Mouse (Mus musculus) CH12.LX (cell line): ENCODE results near the gene Eif2b4. TPM values are rescaled to one million over a fixed set of nuclear protein-coding genes. Genes with fewer than 3 reads are reported as not detected.

ENCODE experiments used
- DNase-seq: peaks from one replicate; pipeline ENCODE4 v3.0.0-alpha.2; 2013; ENCODE audit errors: extremely low read depth
- H3K27ac ChIP-seq: 2 replicates; pipeline ENCODE4 v1.5.1; 2012; ENCODE audit warnings: low read depth, mild to moderate bottlenecking, control low read depth, moderate library complexity; ENCODE audit not compliant: insufficient read depth
- H3K27me3 ChIP-seq: replicated peaks from 2 replicates; pipeline ENCODE3; 2012; ENCODE audit warnings: inconsistent platforms
- H3K36me3 ChIP-seq, 2 experiments: replicated peaks in 1 of 2; 2 replicates each; pipeline versions ENCODE3 to v1.6.1; 2012; ENCODE audit warnings: inconsistent platforms in 1 of 2, low read length in 1 of 2, mild to moderate bottlenecking in 1 of 2, mixed read lengths in 1 of 2, moderate library complexity in 1 of 2; ENCODE audit not compliant: control insufficient read depth in 1 of 2, insufficient read depth in 1 of 2
- H3K4me1 ChIP-seq, 2 experiments: 2 replicates each; pipeline ENCODE4 v1.6.1; 2012; ENCODE audit warnings: inconsistent platforms in 1 of 2, moderate library complexity in 1 of 2; ENCODE audit not compliant: insufficient read depth in 2 of 2, control insufficient read depth in 1 of 2
- H3K4me2 ChIP-seq: 2 replicates; pipeline ENCODE4 v1.6.1; 2012; ENCODE audit warnings: low read depth, mild to moderate bottlenecking, control low read depth; ENCODE audit not compliant: poor library complexity, insufficient read depth, severe bottlenecking
- H3K4me3 ChIP-seq, 3 experiments: fragments of 150-350 bp in 1 of 3; sonication (generic) in 1 of 3; replicated peaks in 1 of 3; 2 replicates each; pipeline versions ENCODE3 to v1.5.1; 2011 to 2012; ENCODE audit warnings: low read depth in 2 of 3, low read length in 2 of 3, mild to moderate bottlenecking in 2 of 3, moderate library complexity in 2 of 3, control low read depth in 1 of 3, improper control_type of control experiment in 1 of 3, inconsistent platforms in 1 of 3, mixed read lengths in 1 of 3; ENCODE audit not compliant: poor library complexity in 1 of 3
- H3K79me2 ChIP-seq: replicated peaks from 2 replicates; pipeline ENCODE4 v1.6.1; 2012; ENCODE audit warnings: mild to moderate bottlenecking, moderate library complexity; ENCODE audit not compliant: control insufficient read depth, poor library complexity, insufficient read depth, severe bottlenecking; ENCODE audit errors: extremely low read depth
- H3K9ac ChIP-seq: 2 replicates; pipeline ENCODE4 v1.6.1; 2012; ENCODE audit warnings: low read depth, mild to moderate bottlenecking, control low read depth, moderate library complexity; ENCODE audit not compliant: insufficient read depth
- H3K9me3 ChIP-seq: replicated peaks from 2 replicates; pipeline ENCODE3; 2012; ENCODE audit warnings: low read length, inconsistent platforms, mixed read lengths
- BHLHE40 ChIP-seq: IDR thresholded peaks from 2 replicates; pipeline ENCODE4 v1.6.1; 2011; ENCODE audit warnings: mild to moderate bottlenecking, low read depth, low read length, improper control_type of control experiment
- CHD1 ChIP-seq: IDR thresholded peaks from 2 replicates; pipeline ENCODE4 v1.6.1; 2012; ENCODE audit warnings: low read depth, low read length, improper control_type of control experiment, inconsistent platforms
- ELF1 ChIP-seq: IDR thresholded peaks from 2 replicates; pipeline ENCODE4 v1.6.1; 2014; ENCODE audit warnings: low read depth, mild to moderate bottlenecking, inconsistent platforms, low read length, improper control_type of control experiment
- EP300 ChIP-seq: IDR thresholded peaks from 2 replicates; pipeline ENCODE4 v1.6.1; 2011; ENCODE audit warnings: low read length, improper control_type of control experiment
- JUN ChIP-seq: IDR thresholded peaks from 2 replicates; pipeline ENCODE4 v1.6.1; 2011; ENCODE audit warnings: low read depth, mild to moderate bottlenecking, low read length, improper control_type of control experiment, moderate library complexity; ENCODE audit not compliant: insufficient read depth
- JUND ChIP-seq: conservative IDR thresholded peaks from 2 replicates; pipeline ENCODE4 v1.6.1; 2011; ENCODE audit warnings: low read depth, low read length, improper control_type of control experiment
- KAT2A ChIP-seq: IDR thresholded peaks from 2 replicates; pipeline ENCODE4 v1.6.1; 2012; ENCODE audit warnings: low read length, improper control_type of control experiment, inconsistent platforms; ENCODE audit not compliant: insufficient replicate concordance
- MAZ ChIP-seq: IDR thresholded peaks from 2 replicates; pipeline ENCODE4 v1.6.1; 2012; ENCODE audit warnings: low read depth, mild to moderate bottlenecking, inconsistent platforms, low read length, improper control_type of control experiment, moderate library complexity
- NELFE ChIP-seq: IDR thresholded peaks from 2 replicates; pipeline ENCODE4 v1.6.1; 2011; ENCODE audit warnings: low read depth, low read length, improper control_type of control experiment
- PAX5 ChIP-seq: IDR thresholded peaks from 2 replicates; pipeline ENCODE4 v1.6.1; 2012; ENCODE audit warnings: low read length, inconsistent platforms, mixed read lengths
- POLR2A ChIP-seq: IDR thresholded peaks from 2 replicates; pipeline ENCODE4 v1.6.1; 2011; ENCODE audit warnings: low read depth, mild to moderate bottlenecking, improper control_type of control experiment, low read length
- POLR2AphosphoS2 ChIP-seq: IDR thresholded peaks from 2 replicates; pipeline ENCODE4 v1.6.1; 2011; ENCODE audit warnings: low read depth, low read length, improper control_type of control experiment
- RAD21 ChIP-seq: IDR thresholded peaks from 2 replicates; pipeline ENCODE4 v1.6.1; 2011; ENCODE audit warnings: low read depth, mild to moderate bottlenecking, low read length, improper control_type of control experiment, moderate library complexity
- RCOR1 ChIP-seq: conservative IDR thresholded peaks from 2 replicates; pipeline ENCODE4 v1.6.1; 2012; ENCODE audit warnings: low read depth, mild to moderate bottlenecking, inconsistent platforms, low read length, improper control_type of control experiment
- SIN3A ChIP-seq: IDR thresholded peaks from 2 replicates; pipeline ENCODE4 v1.6.1; 2012; ENCODE audit warnings: low read length, improper control_type of control experiment, inconsistent platforms
- SMC3 ChIP-seq: IDR thresholded peaks from 2 replicates; pipeline ENCODE4 v1.6.1; 2011; ENCODE audit warnings: low read depth, low read length, improper control_type of control experiment
- TBP ChIP-seq: conservative IDR thresholded peaks from 2 replicates; pipeline ENCODE4 v1.6.1; 2011; ENCODE audit warnings: low read depth, low read length, improper control_type of control experiment
- UBTF ChIP-seq: IDR thresholded peaks from 2 replicates; pipeline ENCODE4 v1.6.1; 2012; ENCODE audit warnings: low read depth, mild to moderate bottlenecking, inconsistent platforms, low read length, improper control_type of control experiment, moderate library complexity
- USF1 ChIP-seq: IDR thresholded peaks from 2 replicates; pipeline ENCODE4 v1.6.1; 2014; ENCODE audit warnings: low read depth, mild to moderate bottlenecking, inconsistent platforms, low read length, improper control_type of control experiment
- USF2 ChIP-seq: conservative IDR thresholded peaks from 2 replicates; pipeline ENCODE4 v1.6.1; 2011; ENCODE audit warnings: low read depth, low read length, improper control_type of control experiment
- ZC3H11A ChIP-seq: IDR thresholded peaks from 2 replicates; pipeline ENCODE4 v1.6.1; 2012; ENCODE audit warnings: low read depth, mild to moderate bottlenecking, inconsistent platforms, low read length, improper control_type of control experiment
- dilution Hi-C: fragments of 300-500 bp; cut with MboI; formaldehyde crosslinking; loops from 2 replicates; pipeline ENCODE4 v1.14.3; 2020; ENCODE audit warnings: low sequenced_read_pairs; ENCODE audit not compliant: extremely low pct_unique_long_range_greater_than_20kb, extremely low pct_ligation_motif_present
- in situ Hi-C: fragments of 300-500 bp; cut with MboI; formaldehyde crosslinking; loops from 3 replicates; pipeline ENCODE4 v1.14.3; 2019; ENCODE audit warnings: low sequenced_read_pairs, low pct_ligation_motif_present, low pct_unique_long_range_greater_than_20kb, mixed read lengths
- polyA plus RNA-seq: library from polyadenylated mRNA; unstranded; fragments of >175 nt; gene quantifications from 2 replicates; pipeline ENCODE4 v1.2.1, GENCODE M21; 2012; ENCODE audit warnings: low read depth; ENCODE audit not compliant: insufficient read length
- total RNA-seq, 2 experiments: library from RNA; depleted of rRNA; stranded (reverse); fragments of 300-350 nt in 1 of 2; fragments of >200 nt in 1 of 2; gene quantifications; 2 replicates each; pipeline ENCODE4 v1.2.3; 2012 to 2014

The Eif2b4 gene
- total and polyA plus RNA-seq, 3 experiments, result 26.8 to 99.5 (median 56.8) TPM

- peaks cover 56 to 65% of the 10 kb centered on the region in 2 experiments for H3K36me3 ChIP-seq
- H3K79me2 ChIP-seq, result peaks cover 26% of the 10 kb centered on the region
- dilution Hi-C loops, result no loop called here
- H3K4me2 ChIP-seq, result no peak overlapping the region
- no peak overlapping the region for H3K27ac ChIP-seq
- TF ChIP-seq JUN, result no peak
- TF ChIP-seq SIN3A, result no peak
- no peak for TF ChIP-seq TBP
- no peak for TF ChIP-seq NELFE
- no peak for TF ChIP-seq PAX5
- TF ChIP-seq SMC3, result no peak
- TF ChIP-seq, all 38 proteins: peak for 0
- H3K9me3 ChIP-seq, result no peaks in the 10 kb centered on the region
- H3K27me3 ChIP-seq, result no peaks in the 10 kb centered on the region
- no peak for DNase-seq
- in situ Hi-C loops, result no loop called here
- H3K9ac ChIP-seq, result no peak overlapping the region
- H3K4me3 ChIP-seq, result no peak overlapping the region
- peaks cover 8 to 29% of the 10 kb centered on the region in 2 experiments for H3K4me1 ChIP-seq
Observed at GRCm38 (mm10) chr5:31197072-31197471, 3.8 kb upstream of the Eif2b4 start.

GRCm38 (mm10) chr5:31196207-31196606, 3.0 kb upstream of the Eif2b4 start:
- peaks cover 8 to 36% of the 10 kb centered on the region in 2 experiments for H3K4me1 ChIP-seq

GRCm38 (mm10) chr5:31195671-31196070, 2.4 kb upstream of the Eif2b4 start:
- Histone ChIP-seq H3K27me3 (no peaks in the 10 kb centered on the region), H3K9me3 (no peaks in the 10 kb centered on the region), H3K4me3 (no peak overlapping the region), H3K79me2 (peaks cover 32% of the 10 kb centered on the region), H3K9ac (no peak overlapping the region), H3K4me1 (peaks cover 8 to 38% of the 10 kb centered on the region in 2 experiments), H3K4me2 (no peak overlapping the region), H3K27ac (no peak overlapping the region), H3K36me3 (peaks cover 62 to 72% of the 10 kb centered on the region in 2 experiments)
- TF ChIP-seq KAT2A (no peak), RAD21 (no peak), USF1 (no peak), PAX5 (no peak), UBTF (no peak), RCOR1 (no peak)
- in situ Hi-C loops, result no loop called here
- DNase-seq, result no peak
- dilution Hi-C loops, result no loop called here

More at GRCm38 (mm10) chr5:31196207-31196606, 3.0 kb upstream of the Eif2b4 start:
- TF ChIP-seq POLR2AphosphoS2 (no peak), TBP (no peak), RAD21 (no peak), JUN (no peak), USF2 (no peak), POLR2A (no peak; the same call in 1 of the 2 replicates), BHLHE40 (no peak), ZC3H11A (no peak), EP300 (no peak), CHD1 (no peak), JUND (no peak), UBTF (no peak), MAZ (no peak), ELF1 (no peak)
- Histone ChIP-seq H3K4me2 (no peak overlapping the region), H3K4me3 (no peak overlapping the region), H3K9ac (no peak overlapping the region), H3K27ac (no peak overlapping the region), H3K9me3 (no peaks in the 10 kb centered on the region), H3K27me3 (no peaks in the 10 kb centered on the region), H3K36me3 (peaks cover 58 to 68% of the 10 kb centered on the region in 2 experiments), H3K79me2 (peaks cover 34% of the 10 kb centered on the region)
- in situ Hi-C loops (no loop called here), dilution Hi-C loops (no loop called here)
- no peak for DNase-seq
